Mouse (Mus musculus): ENCODE measurements around the gene Vmn2r92. TPM values are rescaled to one million over a fixed set of nuclear protein-coding genes. Genes with fewer than 3 reads are reported as not detected.
"Not testable (repeated sequence)": the region's sequence is repeated elsewhere in the genome, so short reads cannot be mapped to it uniquely, and the experiment has no call there.

The Vmn2r92 gene
- polyA plus RNA-seq (2012; rRNA removed) (not detected in 2 replicates), polyA plus RNA-seq (2014; fragmentation: Nextera tagmentation; extraction: Ambion mirVana) (not detected in 2 replicates)

GRCm38 (mm10) chr17:18151587-18151986 is at the start of gene Vmn2r92:
Gene Vmn2r92 (plus strand): TSS chr17:18151887.
- H3K4me1 ChIP-seq (ENCODE audit: control insufficient read depth, insufficient read depth, low read length); H3K27me3 ChIP-seq (ENCODE audit: control insufficient read depth, insufficient read depth, low read length); H3K9ac ChIP-seq (ENCODE audit: low read depth, low read length, severe bottlenecking); ATAC-seq (ENCODE audit: low FRiP score, low read depth); H3K27ac ChIP-seq (replicated peaks; ENCODE audit: low read depth, low read length); H3K4me2 ChIP-seq (replicated peaks; ENCODE audit: low read depth, low read length, severe bottlenecking); H3K4me3 ChIP-seq (replicated peaks; ENCODE audit: low read length); H3K9me3 ChIP-seq (ENCODE audit: control insufficient read depth, low read length); DNase-seq (ENCODE audit: low spot score); H3K36me3 ChIP-seq (ENCODE audit: control insufficient read depth, insufficient read depth, low read length): not testable (repeated sequence)
- 58% methylated on average over 1 of the region's 1 CpGs for WGBS

- H3K27ac ChIP-seq (replicated peaks; ENCODE audit: low read depth, low read length); H3K36me3 ChIP-seq (ENCODE audit: control insufficient read depth, insufficient read depth, low read length); H3K9me3 ChIP-seq (ENCODE audit: control insufficient read depth, low read length); H3K9ac ChIP-seq (ENCODE audit: low read depth, low read length, severe bottlenecking); ATAC-seq (ENCODE audit: low FRiP score, low read depth); H3K4me2 ChIP-seq (replicated peaks; ENCODE audit: low read depth, low read length, severe bottlenecking); H3K4me3 ChIP-seq (replicated peaks; ENCODE audit: low read length); DNase-seq (ENCODE audit: low spot score); H3K27me3 ChIP-seq (ENCODE audit: control insufficient read depth, insufficient read depth, low read length); H3K4me1 ChIP-seq (ENCODE audit: control insufficient read depth, insufficient read depth, low read length): not testable (repeated sequence)
- 85% methylated on average over 3 of the region's 3 CpGs for WGBS
These were observed 49.4 kb upstream of the Vmn2r92 start for GRCm38 (mm10) chr17:18102265-18102664.

GRCm38 (mm10) chr17:18161194-18161593 is 9.5 kb downstream of the Vmn2r92 start:
- H3K27ac ChIP-seq (replicated peaks; ENCODE audit: low read depth, low read length); H3K27me3 ChIP-seq (ENCODE audit: control insufficient read depth, insufficient read depth, low read length); H3K4me3 ChIP-seq (replicated peaks; ENCODE audit: low read length); H3K4me2 ChIP-seq (replicated peaks; ENCODE audit: low read depth, low read length, severe bottlenecking); H3K9ac ChIP-seq (ENCODE audit: low read depth, low read length, severe bottlenecking); DNase-seq (ENCODE audit: low spot score); ATAC-seq (ENCODE audit: low FRiP score, low read depth); H3K9me3 ChIP-seq (ENCODE audit: control insufficient read depth, low read length); H3K4me1 ChIP-seq (ENCODE audit: control insufficient read depth, insufficient read depth, low read length); H3K36me3 ChIP-seq (ENCODE audit: control insufficient read depth, insufficient read depth, low read length): not testable (repeated sequence)
- WGBS = 82% methylated on average over 2 of the region's 2 CpGs

- no peak for ATAC-seq (ENCODE audit: low FRiP score, low read depth)
- H3K4me3 ChIP-seq (replicated peaks; ENCODE audit: low read length) = no peak overlapping the region
- H3K4me2 ChIP-seq (replicated peaks; ENCODE audit: low read depth, low read length, severe bottlenecking) = no peak overlapping the region
- WGBS = 83% methylated on average over 1 of the region's 1 CpGs
- no peaks in the 10 kb centered on the region for H3K9me3 ChIP-seq (ENCODE audit: control insufficient read depth, low read length)
- no peaks in the 10 kb centered on the region for H3K36me3 ChIP-seq (ENCODE audit: control insufficient read depth, insufficient read depth, low read length)
- no peaks in the 10 kb centered on the region for H3K27me3 ChIP-seq (ENCODE audit: control insufficient read depth, insufficient read depth, low read length)
- no peaks in the 10 kb centered on the region for H3K4me1 ChIP-seq (ENCODE audit: control insufficient read depth, insufficient read depth, low read length)
- TF ChIP-seq POLR2A (IDR thresholded peaks at IDR 0.05; ENCODE audit: borderline replicate concordance, extremely low read depth, insufficient read depth, insufficient read length) = no peak
- DNase-seq (ENCODE audit: low spot score) = no peak
- H3K9ac ChIP-seq (ENCODE audit: low read depth, low read length, severe bottlenecking) = no peak overlapping the region
- H3K27ac ChIP-seq (replicated peaks; ENCODE audit: low read depth, low read length) = no peak overlapping the region
These were observed 38.0 kb downstream of the Vmn2r92 start for GRCm38 (mm10) chr17:18189732-18190131.

GRCm38 (mm10) chr17:18221300-18221699 is 69.6 kb downstream of the Vmn2r92 start:
- Histone ChIP-seq H3K36me3 (ENCODE audit: control insufficient read depth, insufficient read depth, low read length) (no peaks in the 10 kb centered on the region), H3K4me2 (replicated peaks; ENCODE audit: low read depth, low read length, severe bottlenecking) (no peak overlapping the region), H3K9me3 (ENCODE audit: control insufficient read depth, low read length) (peaks cover 5% of the 10 kb centered on the region), H3K4me1 (ENCODE audit: control insufficient read depth, insufficient read depth, low read length) (no peaks in the 10 kb centered on the region), H3K9ac (ENCODE audit: low read depth, low read length, severe bottlenecking) (no peak overlapping the region), H3K27me3 (ENCODE audit: control insufficient read depth, insufficient read depth, low read length) (no peaks in the 10 kb centered on the region), H3K4me3 (replicated peaks; ENCODE audit: low read length) (no peak overlapping the region), H3K27ac (replicated peaks; ENCODE audit: low read depth, low read length) (no peak overlapping the region)
- DNase-seq (ENCODE audit: low spot score) (no peak), ATAC-seq (ENCODE audit: low FRiP score, low read depth) (no peak)
- TF ChIP-seq POLR2A (IDR thresholded peaks at IDR 0.05; ENCODE audit: borderline replicate concordance, extremely low read depth, insufficient read depth, insufficient read length) = no peak

- Histone ChIP-seq H3K4me2 (replicated peaks; ENCODE audit: low read depth, low read length, severe bottlenecking) (no peak overlapping the region), H3K27ac (replicated peaks; ENCODE audit: low read depth, low read length) (no peak overlapping the region), H3K9ac (ENCODE audit: low read depth, low read length, severe bottlenecking) (no peak overlapping the region), H3K4me1 (ENCODE audit: control insufficient read depth, insufficient read depth, low read length) (no peaks in the 10 kb centered on the region), H3K36me3 (ENCODE audit: control insufficient read depth, insufficient read depth, low read length) (no peaks in the 10 kb centered on the region), H3K27me3 (ENCODE audit: control insufficient read depth, insufficient read depth, low read length) (no peaks in the 10 kb centered on the region), H3K4me3 (replicated peaks; ENCODE audit: low read length) (no peak overlapping the region), H3K9me3 (ENCODE audit: control insufficient read depth, low read length) (0 out of 2 replicates have a peak, but pooled peaks cover 2% of the 10 kb centered on the region)
- WGBS = 78% methylated on average over 2 of the region's 2 CpGs
- TF ChIP-seq POLR2A (IDR thresholded peaks at IDR 0.05; ENCODE audit: borderline replicate concordance, extremely low read depth, insufficient read depth, insufficient read length) = no peak
- DNase-seq (ENCODE audit: low spot score) (no peak), ATAC-seq (ENCODE audit: low FRiP score, low read depth) (no peak)
These were observed 80.3 kb downstream of the Vmn2r92 start for GRCm38 (mm10) chr17:18231996-18232395.
